Mouse (Mus musculus): Measurements from ENCODE around the gene Ybx2.

Gene Ybx2

DNA sequence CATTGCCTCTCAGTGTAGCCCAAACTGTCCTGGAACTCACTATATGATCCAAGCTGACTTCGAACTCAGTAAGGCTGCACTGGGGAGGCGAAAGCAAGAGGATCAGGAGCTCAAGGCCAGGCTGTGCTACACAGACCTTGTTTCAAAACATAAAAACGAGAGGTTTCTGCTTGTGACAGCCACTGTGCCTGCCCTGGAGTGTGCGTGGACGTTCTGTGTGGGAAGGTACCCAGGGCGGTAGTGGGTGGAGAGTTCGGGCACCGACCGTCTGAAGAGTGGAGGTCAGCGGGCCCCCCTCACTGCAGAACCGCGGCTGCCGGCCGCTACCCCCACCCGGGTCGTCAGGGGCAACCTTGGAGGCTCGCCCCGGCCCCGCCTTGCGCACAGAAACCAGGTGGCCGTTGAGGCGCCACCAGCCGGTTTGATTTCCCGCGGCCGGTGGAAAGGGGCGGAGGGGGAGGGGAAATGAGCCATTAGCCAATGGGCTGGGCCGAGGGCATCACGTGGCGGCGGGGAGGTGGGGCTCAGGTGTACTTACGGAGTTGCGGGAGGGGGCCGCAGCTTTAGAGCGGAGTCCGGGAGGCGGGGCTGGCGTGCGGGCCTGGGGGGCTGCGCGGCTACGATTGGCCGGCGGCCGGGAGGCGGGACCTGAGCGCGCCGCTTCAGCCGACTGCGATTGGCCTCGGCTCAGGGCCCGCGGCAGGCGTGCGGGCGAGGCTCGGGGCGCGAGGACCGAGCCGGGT lies at the start of gene Ybx2:
Ybx2 (plus strand) TSS at position 660 of the 743 bp plus-strand sequence.
- ChIA-PET POLR2A (interaction anchor here (0.6 to 19.7 kb wide), 45 partner anchors 10 to 304 kb away, joined by 3 to 350 read pairs (median 5); partner anchors contain the start of genes Eif5a (in 4 of the 4), Slc2a4 (in 3 of the 4), Ctdnep1 (in 2 of the 4) and Dvl2 (in 2 of the 4)), CTCF (interaction anchor here (0.7 to 11.3 kb wide), 38 partner anchors 9 to 386 kb away, joined by 3 to 378 read pairs (median 6); partner anchors contain the start of genes Slc2a4 (in 4 of the 4), Cldn7 (in 2 of the 4), Eif5a (in 2 of the 4) and Tmem95 (in 2 of the 4))

DNA sequence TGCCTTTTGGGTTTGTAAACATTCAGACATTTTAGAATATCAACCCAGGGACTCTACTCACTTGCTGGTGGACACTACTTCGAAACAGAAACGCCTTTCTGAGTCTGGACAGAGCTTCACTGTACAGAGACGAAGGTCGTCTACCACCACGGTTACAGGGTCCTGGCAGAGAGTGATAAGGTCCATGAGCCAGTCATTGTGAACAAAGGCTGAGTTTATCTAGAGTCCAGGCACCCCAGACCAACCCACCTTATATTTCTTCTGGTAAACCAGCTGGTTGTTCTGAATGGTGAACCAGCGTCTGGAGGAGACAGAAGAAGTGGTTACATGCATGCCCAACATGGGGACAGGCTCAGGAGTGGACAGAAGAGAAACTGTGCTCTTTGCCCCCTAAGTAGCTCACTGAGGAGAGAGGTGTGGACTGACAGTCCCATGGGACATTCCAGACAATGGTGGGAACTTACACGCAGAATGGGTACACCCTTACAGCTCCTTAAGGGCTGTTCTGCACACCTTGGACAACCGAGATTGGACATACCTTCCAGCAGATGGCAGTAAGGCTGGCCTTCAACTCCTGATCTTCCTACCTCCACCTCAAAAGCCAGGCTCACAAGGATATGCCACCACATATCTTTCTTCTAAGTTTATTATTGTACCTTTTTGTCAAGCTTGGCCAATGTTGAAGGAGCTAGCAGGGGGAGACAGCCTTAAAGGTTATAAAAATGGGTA lies 48.5 kb upstream of the Ybx2 start:
- ChIA-PET CTCF (interaction anchor here (0.5 to 4.2 kb wide), 40 partner anchors 8 to 459 kb away, joined by 3 to 28 read pairs (median 4); partner anchors contain the start of genes 2810408A11Rik (in 2 of the 4), Neurl4 (in 2 of the 4), Slc2a4 (in 2 of the 4) and Tmem95 (in 2 of the 4)), POLR2A (interaction anchor here in 3 of 4 experiments (0.5 to 7.8 kb wide), 27 partner anchors 9 to 333 kb away, joined by 3 to 53 read pairs (median 4); partner anchors contain the start of genes Eif5a (in 3 of the 3), 2810408A11Rik (in 2 of the 3), Neurl4 (in 2 of the 3) and Tmem95 (in 2 of the 3))

DNA sequence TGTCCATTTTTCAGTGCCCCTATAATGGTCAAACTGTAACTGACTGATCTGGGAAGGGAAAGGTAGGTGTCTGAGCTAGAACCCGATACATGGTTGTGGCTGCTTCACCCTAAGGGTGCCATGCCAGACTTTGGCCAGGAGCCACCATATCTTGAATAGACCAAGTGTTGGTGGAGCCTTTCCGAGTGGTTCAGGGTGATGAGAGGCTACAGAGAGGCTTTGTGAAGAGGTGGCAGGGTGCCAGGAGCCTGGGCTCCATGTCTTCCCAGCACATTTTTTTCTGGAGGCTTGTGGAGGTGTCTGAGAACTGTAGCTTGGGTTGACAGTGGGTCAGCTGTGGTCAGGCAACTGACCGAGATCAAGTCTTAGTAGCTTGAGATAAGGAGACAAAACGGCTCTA lies 44.1 kb upstream of the Ybx2 start:
- POLR2A ChIA-PET: interaction anchor here in 3 of 4 experiments (0.6 to 7.8 kb wide), 11 partner anchors 8 to 481 kb away, joined by 3 to 53 read pairs (median 3); partner anchors contain the start of genes 2810408A11Rik (in 3 of the 3), Neurl4 (in 3 of the 3) and Eif5a (in 2 of the 3)
- CTCF ChIA-PET: interaction anchor here in 2 of 4 experiments (1.3 to 1.5 kb wide), 3 partner anchors 14 to 30 kb away, joined by 3 read pairs; partner anchors contain the start of gene Tmem95 (in 1 of the 2)

DNA sequence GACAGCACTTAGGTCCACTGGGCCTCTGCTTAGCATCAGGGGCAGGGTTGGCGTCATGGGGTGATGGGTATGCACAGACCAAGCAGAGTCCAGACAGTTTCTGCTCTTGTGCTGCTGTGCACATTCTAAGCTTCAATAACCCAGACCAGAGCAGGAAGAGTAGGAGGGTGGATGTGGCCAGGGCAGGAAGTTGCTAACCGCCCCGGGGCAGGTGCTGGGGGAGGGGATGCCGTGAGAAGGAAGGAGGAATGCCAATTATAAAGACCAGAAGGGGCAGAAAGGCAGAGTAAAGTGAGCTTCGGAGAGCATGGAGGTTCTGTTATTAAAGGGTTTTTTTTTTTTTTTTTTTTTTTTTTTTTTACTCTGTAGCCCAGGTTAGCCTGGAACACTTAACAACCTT lies 40.9 kb upstream of the Ybx2 start:
- CTCF ChIA-PET: interaction anchor here (0.6 to 2.4 kb wide), 8 partner anchors 14 to 307 kb away, joined by 3 to 14 read pairs (median 4); partner anchors contain the start of gene Kctd11 (in 2 of the 4)
- POLR2A ChIA-PET: interaction anchor here in 3 of 4 experiments (0.6 to 3.1 kb wide), 18 partner anchors 9 to 767 kb away, joined by 3 to 18 read pairs (median 4); partner anchors contain the start of genes Tmem95 (in 2 of the 3) and Gps2 (in 1 of the 3)

DNA sequence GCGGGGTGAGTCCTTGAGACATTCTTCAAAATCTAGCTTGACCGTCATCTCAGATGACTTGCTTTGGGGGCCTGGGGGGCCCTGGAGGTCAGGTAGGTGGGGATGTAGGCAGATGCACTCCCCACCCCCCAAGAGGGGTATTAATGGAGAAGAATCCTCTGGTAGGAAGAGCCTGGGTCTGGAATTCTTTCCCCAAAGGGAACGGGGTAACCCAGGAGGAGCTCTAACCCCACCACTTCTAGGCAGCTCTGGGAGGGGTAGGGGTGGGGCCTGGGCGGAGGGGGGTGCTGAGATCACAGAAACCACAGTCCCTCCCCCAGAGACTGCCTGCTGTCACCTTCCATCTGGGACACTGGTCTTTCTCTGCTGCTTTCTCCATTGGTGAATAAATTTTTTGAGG lies 40.3 kb upstream of the Ybx2 start, which contains the start of gene Acap1:
Acap1 (minus strand) TSS at position 249 of the 400 bp plus-strand sequence.
- ChIA-PET CTCF (interaction anchor here (0.6 to 2.4 kb wide), 9 partner anchors 8 to 307 kb away, joined by 3 to 14 read pairs (median 3); partner anchors contain the start of gene Kctd11 (in 2 of the 4)), POLR2A (interaction anchor here in 3 of 4 experiments (0.5 to 3.1 kb wide), 21 partner anchors 8 to 767 kb away, joined by 3 to 18 read pairs (median 3); partner anchors contain the start of genes Tmem95 (in 2 of the 3), Eif5a (in 1 of the 3) and Gps2 (in 1 of the 3))

DNA sequence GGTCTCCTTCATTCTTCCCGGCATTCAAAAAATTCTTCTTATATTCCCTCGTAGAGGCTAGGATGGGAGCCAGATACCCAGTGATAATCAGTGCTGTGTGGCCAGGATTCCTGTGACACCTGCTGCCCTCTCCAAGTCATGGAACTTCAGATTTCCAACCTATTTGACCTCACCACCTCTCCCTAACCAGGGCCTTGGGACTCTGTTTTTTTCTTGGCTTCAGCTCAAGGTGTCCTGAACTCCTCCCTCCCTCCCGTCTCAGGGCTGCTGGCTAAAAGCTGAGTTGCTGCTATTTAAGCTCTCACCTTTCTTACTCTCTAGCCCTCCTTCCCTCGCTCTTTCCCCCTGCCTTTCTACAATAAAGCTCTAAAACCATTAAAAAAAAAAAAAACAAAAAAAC lies 35.7 kb upstream of the Ybx2 start:
- ChIA-PET CTCF (interaction anchor here (0.6 to 3.1 kb wide), 22 partner anchors 10 to 353 kb away, joined by 3 to 16 read pairs (median 5); partner anchors contain the start of genes Fxr2 (in 1 of the 4) and Tmem95 (in 1 of the 4)), POLR2A (interaction anchor here (0.6 to 19.9 kb wide), 70 partner anchors 9 to 878 kb away, joined by 3 to 353 read pairs (median 5); partner anchors contain the start of genes Eif5a (in 3 of the 4), Tmem95 (in 3 of the 4), Gps2 (in 2 of the 4) and Slc2a4 (in 2 of the 4))

DNA sequence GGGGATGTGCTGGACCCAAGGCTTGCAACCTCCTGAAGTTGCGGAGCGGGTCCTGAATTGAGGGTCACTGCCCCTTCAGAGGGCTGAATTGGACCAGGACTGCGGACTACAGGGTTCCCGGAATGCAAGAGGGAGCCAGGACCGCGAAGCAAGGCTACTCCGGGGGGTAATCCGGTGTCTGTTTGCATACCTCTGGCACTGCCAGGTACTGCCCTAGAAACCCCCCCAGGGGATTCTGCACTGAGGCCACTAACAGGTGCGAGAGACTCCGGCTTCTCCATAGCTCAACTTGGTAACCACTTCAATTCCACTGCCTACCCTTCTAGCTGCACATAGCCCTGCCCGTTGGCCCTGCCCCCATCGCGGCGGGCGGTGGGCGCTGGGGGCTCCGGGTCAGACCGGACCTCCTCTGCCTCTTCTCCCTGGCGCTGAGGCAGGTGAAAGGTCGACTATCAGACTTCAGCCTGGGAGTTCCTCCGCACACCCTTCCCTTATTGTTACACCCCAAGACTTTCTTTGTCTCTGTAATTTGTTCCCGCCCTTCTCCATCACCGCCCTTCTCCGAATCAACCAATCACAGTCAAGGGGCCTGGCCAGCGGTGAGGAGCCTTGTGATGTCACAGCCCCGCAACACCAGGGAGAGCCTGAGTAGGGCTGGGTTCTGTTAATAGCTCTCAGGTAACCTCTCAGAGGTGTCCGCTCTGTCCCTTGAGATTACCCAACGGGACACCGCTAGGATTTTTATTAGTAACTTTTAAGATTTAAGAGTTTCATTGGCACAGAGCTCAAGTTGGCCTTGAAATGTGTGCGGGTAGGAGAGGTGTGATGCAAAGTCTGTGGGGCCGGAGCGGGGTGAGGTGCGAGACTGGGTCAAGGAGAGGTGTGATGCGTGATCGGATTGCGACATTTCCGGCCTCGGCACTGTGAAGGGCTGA lies 34.9 kb upstream of the Ybx2 start, which contains the start of the genes 2810408A11Rik and Neurl4:
2810408A11Rik (minus strand) TSS at position 517 of the 935 bp plus-strand sequence.
Neurl4 (plus strand) TSS at position 602 of the 935 bp plus-strand sequence.
- ChIA-PET CTCF (interaction anchor here (0.6 to 3.1 kb wide), 25 partner anchors 10 to 268 kb away, joined by 3 to 16 read pairs (median 4); partner anchors contain the start of genes Tmem95 (in 2 of the 4), Fxr2 (in 1 of the 4), Nlgn2 (in 1 of the 4) and Tmem256 (in 1 of the 4)), POLR2A (interaction anchor here (0.6 to 19.9 kb wide), 102 partner anchors 8 to 877 kb away, joined by 3 to 353 read pairs (median 4); partner anchors contain the start of genes Ctdnep1 (in 3 of the 4), Eif5a (in 3 of the 4), Tmem95 (in 3 of the 4) and Gps2 (in 2 of the 4))

DNA sequence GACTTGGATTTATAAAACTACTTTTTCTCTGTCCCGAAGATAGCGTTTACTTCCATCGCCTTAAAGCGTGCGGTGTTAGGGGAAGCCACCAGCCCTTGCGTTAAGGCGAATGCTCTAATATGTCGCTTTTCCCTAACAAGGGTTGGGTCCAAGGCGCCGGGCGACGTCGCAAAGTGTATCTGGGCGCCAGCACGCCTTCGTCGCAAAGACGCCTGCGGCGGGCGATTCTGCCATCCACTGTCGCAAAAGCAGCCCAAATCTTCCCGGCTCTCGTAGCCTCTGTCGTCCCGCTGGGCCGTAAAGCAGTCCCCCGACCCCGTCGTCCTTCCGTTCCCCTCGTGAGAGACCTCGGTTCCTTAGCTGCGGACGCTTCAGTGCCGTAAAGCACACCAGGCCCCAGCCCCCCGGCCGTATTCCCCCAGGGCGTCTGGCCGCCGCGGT lies 34.2 kb upstream of the Ybx2 start:
- CTCF ChIA-PET: interaction anchor here (0.6 to 3.1 kb wide), 15 partner anchors 14 to 269 kb away, joined by 3 to 16 read pairs (median 4); partner anchors contain the start of genes Fxr2 (in 1 of the 4) and Tmem95 (in 1 of the 4)
- POLR2A ChIA-PET: interaction anchor here (0.6 to 19.9 kb wide), 71 partner anchors 9 to 320 kb away, joined by 3 to 353 read pairs (median 5); partner anchors contain the start of genes Ctdnep1 (in 3 of the 4), Eif5a (in 3 of the 4), Gps2 (in 2 of the 4) and Nlgn2 (in 2 of the 4)

DNA sequence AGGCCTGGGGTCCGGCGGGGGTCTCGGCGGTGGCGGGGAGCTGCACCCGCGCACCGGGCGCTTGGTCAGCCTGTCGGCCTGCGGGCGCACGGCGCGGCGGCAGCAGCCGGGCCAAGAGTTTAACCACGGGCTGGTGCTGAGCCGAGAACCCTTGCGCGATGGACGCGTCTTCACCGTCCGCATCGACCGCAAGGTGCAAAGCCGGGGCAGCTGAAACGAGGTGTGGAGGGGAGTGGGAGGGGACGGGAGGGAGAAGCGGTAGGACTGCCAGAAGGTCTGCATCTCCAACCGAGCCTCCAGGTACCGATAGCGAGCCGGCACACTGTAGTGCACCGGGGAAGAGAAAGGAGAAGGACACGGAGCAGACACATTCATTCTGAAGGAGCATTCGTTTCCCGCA lies 33.6 kb upstream of the Ybx2 start:
- ChIA-PET POLR2A (interaction anchor here (0.8 to 19.9 kb wide), 52 partner anchors 9 to 311 kb away, joined by 3 to 353 read pairs (median 6); partner anchors contain the start of genes Eif5a (in 3 of the 4), Ctdnep1 (in 2 of the 4), Gps2 (in 2 of the 4) and Nlgn2 (in 2 of the 4)), CTCF (interaction anchor here in 3 of 4 experiments (0.6 to 1.6 kb wide), 8 partner anchors 15 to 50 kb away, joined by 3 to 6 read pairs (median 4); no protein-coding TSS in a partner anchor)

DNA sequence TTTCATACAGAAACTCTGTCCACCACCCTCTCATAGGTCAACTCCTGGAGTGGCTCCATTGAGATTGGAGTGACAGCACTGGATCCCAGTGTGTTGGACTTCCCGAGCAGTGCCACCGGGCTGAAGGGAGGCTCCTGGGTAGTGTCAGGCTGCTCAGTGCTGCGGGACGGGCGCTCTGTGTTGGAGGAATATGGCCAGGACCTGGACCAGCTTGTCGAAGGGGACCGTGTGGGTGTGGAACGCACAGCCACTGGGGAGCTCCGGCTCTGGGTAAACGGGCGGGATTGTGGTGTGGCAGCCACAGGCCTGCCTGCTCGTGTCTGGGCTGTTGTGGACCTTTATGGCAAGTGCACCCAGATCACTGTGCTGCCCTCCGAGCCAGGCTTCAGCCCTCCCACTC lies 32.6 kb upstream of the Ybx2 start:
- CTCF ChIA-PET: interaction anchor here in 2 of 4 experiments (0.9 to 1.4 kb wide), 2 partner anchors 26 to 172 kb away, joined by 4 read pairs; no protein-coding TSS in a partner anchor
- POLR2A ChIA-PET: interaction anchor here in 3 of 4 experiments (0.6 to 19.9 kb wide), 18 partner anchors 8 to 148 kb away, joined by 3 to 353 read pairs (median 6); partner anchors contain the start of genes Eif5a (in 2 of the 3), Gps2 (in 2 of the 3), Ctdnep1 (in 1 of the 3) and Slc2a4 (in 1 of the 3)

DNA sequence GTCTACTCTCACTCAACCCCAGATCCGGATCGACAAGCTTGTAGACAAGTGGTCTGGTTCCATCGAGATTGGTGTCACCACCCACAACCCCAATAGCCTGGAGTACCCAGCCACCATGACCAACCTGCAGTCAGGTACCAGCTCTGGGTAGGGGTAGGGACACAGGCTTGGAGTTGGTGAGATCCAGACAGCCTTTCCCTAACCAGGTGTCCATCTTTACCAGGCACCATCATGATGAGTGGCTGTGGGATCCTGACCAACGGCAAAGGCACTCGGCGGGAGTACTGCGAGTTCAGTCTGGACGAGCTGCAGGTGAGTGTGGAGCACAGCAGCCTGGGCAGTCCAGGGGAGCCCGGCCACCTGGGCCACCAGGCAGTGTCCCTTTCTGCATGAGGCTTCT lies 31.3 kb upstream of the Ybx2 start:
- CTCF ChIA-PET: interaction anchor here in 3 of 4 experiments (0.6 to 1.4 kb wide), 3 partner anchors 17 to 215 kb away, joined by 4 to 6 read pairs (median 4); no protein-coding TSS in a partner anchor

DNA sequence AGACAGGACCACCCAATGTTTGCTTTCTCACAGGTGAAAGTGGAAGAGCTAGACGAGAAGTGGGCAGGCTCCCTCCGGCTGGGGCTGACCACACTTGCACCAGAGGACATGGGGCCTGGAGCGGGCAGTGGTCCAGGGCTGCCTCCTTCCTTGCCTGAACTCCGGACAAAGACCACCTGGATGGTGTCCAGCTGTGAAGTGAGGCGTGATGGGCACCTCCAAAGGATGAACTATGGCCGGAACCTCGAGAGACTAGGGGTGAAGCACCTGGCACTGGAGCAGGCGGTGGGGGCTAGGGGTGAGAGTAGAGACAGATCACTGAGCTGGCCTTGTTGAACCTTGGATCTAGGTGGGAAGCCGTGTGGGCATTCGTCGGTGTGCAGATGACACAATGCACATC lies 27.0 kb upstream of the Ybx2 start:
- POLR2A ChIA-PET: interaction anchor here in 3 of 4 experiments (0.7 to 19.9 kb wide), 9 partner anchors 8 to 252 kb away, joined by 3 to 353 read pairs (median 4); partner anchors contain the start of genes 2810408A11Rik (in 1 of the 3), Eif5a (in 1 of the 3), Elp5 (in 1 of the 3) and Gps2 (in 1 of the 3)
- CTCF ChIA-PET: no interaction called here

More for the DNA sequence above, 31.3 kb upstream of the Ybx2 start:
- POLR2A ChIA-PET: interaction anchor here in 3 of 4 experiments (1.0 to 19.9 kb wide), 8 partner anchors 11 to 67 kb away, joined by 3 to 353 read pairs (median 6); partner anchors contain the start of genes Eif5a (in 2 of the 3), Gps2 (in 2 of the 3), Nlgn2 (in 1 of the 3) and Tmem256 (in 1 of the 3)

DNA sequence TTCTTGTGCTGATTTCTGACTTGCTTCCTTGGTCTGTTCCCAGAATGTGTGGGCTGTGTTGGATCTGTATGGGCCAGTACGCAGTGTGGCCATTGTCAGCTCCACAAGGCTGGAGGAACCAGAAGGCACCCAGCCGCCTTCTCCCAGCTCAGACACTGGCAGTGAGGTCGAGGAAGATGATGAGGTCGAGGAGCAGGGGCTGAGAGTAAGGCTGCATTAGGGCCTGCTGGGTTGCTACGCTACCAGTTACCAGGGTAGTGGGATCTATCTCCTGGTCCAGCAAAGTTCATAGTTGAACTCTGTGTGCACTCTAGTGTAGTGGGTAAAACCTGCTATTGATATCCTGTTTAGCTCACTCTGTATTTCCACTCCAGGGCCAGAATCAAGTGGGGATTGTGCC lies 26.4 kb upstream of the Ybx2 start:
- CTCF ChIA-PET: interaction anchor here in 1 of 4 experiments (0.7 kb wide), 1 partner anchor 14 kb away, joined by 7 read pairs; no protein-coding TSS in a partner anchor
- POLR2A ChIA-PET: interaction anchor here in 3 of 4 experiments (0.7 to 19.9 kb wide), 9 partner anchors 9 to 253 kb away, joined by 3 to 353 read pairs (median 4); partner anchors contain the start of genes 2810408A11Rik (in 1 of the 3), Eif5a (in 1 of the 3), Elp5 (in 1 of the 3) and Gps2 (in 1 of the 3)

DNA sequence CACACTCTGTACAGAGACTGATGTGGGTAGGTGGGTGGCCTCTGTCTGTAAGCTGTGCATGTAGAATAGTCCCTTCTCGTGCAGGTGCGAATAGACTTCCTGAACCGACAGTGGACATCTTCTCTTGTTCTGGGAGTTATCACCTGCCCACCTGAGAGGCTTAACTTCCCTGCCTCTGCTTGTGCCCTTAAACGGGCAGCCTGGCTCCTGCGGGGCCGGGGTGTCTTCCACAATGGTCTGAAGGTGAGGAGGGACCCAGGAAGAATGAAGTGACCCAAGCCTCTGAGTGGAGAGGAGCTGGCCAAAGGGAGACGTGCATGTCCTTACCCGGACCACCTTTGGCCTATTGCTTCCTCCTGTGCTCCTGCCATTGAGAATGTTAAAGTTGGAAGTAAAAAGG lies 25.4 kb upstream of the Ybx2 start:
- ChIA-PET POLR2A (interaction anchor here in 2 of 4 experiments (0.6 to 19.9 kb wide), 8 partner anchors 9 to 86 kb away, joined by 3 to 353 read pairs (median 5); partner anchors contain the start of genes 2810408A11Rik (in 2 of the 2), Neurl4 (in 2 of the 2), Ctdnep1 (in 1 of the 2) and Eif5a (in 1 of the 2)), CTCF (interaction anchor here in 1 of 4 experiments (0.9 to 1.2 kb wide), 2 partner anchors 10 to 33 kb away, joined by 3 to 6 read pairs; partner anchors contain the start of genes 2810408A11Rik and Neurl4)

All from embryonic stem cell, embryonic (primary cell).